Mouse (Mus musculus) bone marrow, adult 2 months (tissue): ENCODE results near the gene Myl4. TPM values are rescaled to one million over a fixed set of nuclear protein-coding genes. Genes with fewer than 3 reads are reported as not detected.

Experiments used
- H3K27ac ChIP-seq: fragments of 200-500 bp; 2 replicates; pipeline ENCODE4 v1.5.1; 2012; ENCODE audit warnings: low read depth, mild to moderate bottlenecking, control low read depth, inconsistent platforms, low read length; ENCODE audit not compliant: control insufficient read depth, poor library complexity, insufficient read depth
- H3K4me1 ChIP-seq: fragments of 200-500 bp; 2 replicates; pipeline ENCODE4 v1.6.1; 2011; ENCODE audit warnings: low read length; ENCODE audit not compliant: control insufficient read depth, insufficient read depth
- H3K4me3 ChIP-seq: fragments of 200-500 bp; replicated peaks from 2 replicates; pipeline ENCODE3; 2011; ENCODE audit warnings: mild to moderate bottlenecking, low read depth, low read length, control low read depth; ENCODE audit not compliant: control insufficient read depth
- CTCF ChIP-seq: fragments of 200-500 bp; IDR thresholded peaks from 2 replicates; pipeline ENCODE4 v1.5.1; 2011; ENCODE audit warnings: low read length, control low read depth; ENCODE audit not compliant: control insufficient read depth, insufficient read depth
- POLR2A ChIP-seq: fragments of 200-500 bp; IDR thresholded peaks from 2 replicates; pipeline ENCODE4 v1.6.1; 2011; ENCODE audit warnings: low read depth, mild to moderate bottlenecking, control low read depth, low read length, borderline replicate concordance; ENCODE audit not compliant: control insufficient read depth
- WGBS: fragments of 180-500 bp; shearing (Covaris S2); methylation state at CpG from one replicate; pipeline ENCODE4 v1.1.7; 2018; 5-methylcytosine and 5-hydroxymethylcytosine counted together
- polyA plus RNA-seq: library from polyadenylated mRNA; stranded (reverse); fragments of >200 nt; gene quantifications from 2 replicates; pipeline ENCODE4 v1.2.4, GENCODE M21; 2011; ENCODE audit warnings: low replicate concordance; ENCODE audit not compliant: missing spikeins, insufficient read depth, insufficient read length

The Myl4 gene
- polyA plus RNA-seq, 1 experiment, result 31.8 TPM

DNA sequence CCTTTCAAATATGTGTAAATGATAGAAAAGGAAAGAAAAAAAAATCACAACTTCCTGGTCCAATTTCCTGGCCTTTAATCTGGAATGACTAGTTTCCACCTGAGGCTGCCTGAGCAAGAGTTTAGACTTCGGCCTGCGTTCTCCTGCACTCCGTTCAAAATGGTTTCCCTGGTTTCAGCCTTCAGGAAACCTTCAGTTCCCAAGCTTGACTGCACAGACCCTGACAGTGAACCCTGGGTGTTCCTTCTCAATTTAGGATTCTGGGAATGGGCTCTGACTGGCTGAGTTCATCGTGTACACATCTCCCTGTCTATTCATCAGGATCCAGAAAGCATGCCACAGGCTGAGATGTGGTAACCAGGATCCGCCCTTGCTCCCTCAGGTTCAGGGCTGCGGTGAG lies 53.7 kb downstream of the Myl4 start:
- Histone ChIP-seq H3K4me1 (no peaks in the 10 kb centered on the region; the same call in 1 of the 2 replicates), H3K27ac (no peak overlapping the region)
- 78% methylated on average over 6 of the region's 6 CpGs for WGBS

GRCm38 (mm10) chr11:104607491-104608245 lies 57.2 kb downstream of the Myl4 start, which contains the start of gene Itgb3:
Gene Itgb3 (plus strand): TSS chr11:104608000.
- Histone ChIP-seq H3K4me1 (peaks cover 7% of the 10 kb centered on the region), H3K4me3 (peak within 1 kb of the TSS; percentile 81), H3K27ac (peak within 1 kb of the TSS; percentile 85)
- WGBS, result under 1% methylated on average over 51 of the region's 51 CpGs
- TF ChIP-seq POLR2A, result peak; percentile 28; the same call in 1 of the 2 replicates
- TF ChIP-seq CTCF, result peak; percentile 42; the same call in 1 of the 2 replicates

More for the DNA sequence above, 53.7 kb downstream of the Myl4 start:
- H3K4me3 ChIP-seq, result no peak overlapping the region
- TF ChIP-seq CTCF (no peak), POLR2A (no peak)

GRCm38 (mm10) chr11:104608249-104608920 lies 57.9 kb downstream of the Myl4 start:
- H3K27ac ChIP-seq, result peak overlapping the region; percentile 85
- peak; percentile 10; the same call in 1 of the 2 replicates for TF ChIP-seq POLR2A
- no peak for TF ChIP-seq CTCF
- WGBS, result 5% methylated on average over 23 of the region's 23 CpGs
- H3K4me1 ChIP-seq, result peaks cover 7% of the 10 kb centered on the region
- peak overlapping the region; percentile 81 for H3K4me3 ChIP-seq

DNA sequence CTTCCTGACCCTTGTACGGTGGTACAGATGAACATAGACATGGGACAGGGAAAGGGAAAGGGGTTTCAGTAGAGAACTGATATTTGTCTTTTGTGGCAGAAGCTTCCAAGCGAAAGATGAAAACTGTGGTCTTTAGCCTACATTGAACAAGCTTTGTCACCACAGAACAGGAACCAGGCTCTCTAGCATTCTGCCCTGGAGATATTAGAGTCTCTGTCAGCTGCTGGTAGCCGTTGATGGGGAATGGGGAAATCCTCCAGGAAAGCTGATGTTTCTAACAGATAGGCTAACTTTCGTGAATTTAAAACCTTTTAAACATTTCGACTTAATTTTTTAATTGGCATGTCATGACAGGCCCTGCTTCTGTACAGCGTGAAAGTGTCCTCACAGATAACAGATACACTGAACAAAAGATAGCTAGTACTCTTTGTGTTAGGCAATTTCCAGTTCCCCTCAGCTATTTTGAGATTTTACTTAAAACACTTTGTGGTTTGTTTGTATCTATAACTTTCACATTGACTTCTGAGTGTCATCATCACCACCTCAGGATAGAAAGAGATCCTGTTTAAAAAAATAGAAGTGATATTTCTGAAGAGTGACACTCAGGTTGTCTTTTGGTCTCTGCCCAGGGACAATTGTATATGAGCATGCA lies 58.7 kb downstream of the Myl4 start:
- no peak overlapping the region for H3K4me3 ChIP-seq
- no peak overlapping the region; the same call in 1 of the 2 replicates for H3K27ac ChIP-seq
- no peak for TF ChIP-seq CTCF
- TF ChIP-seq POLR2A, result no peak
- peaks cover 11% of the 10 kb centered on the region for H3K4me1 ChIP-seq
- 5% methylated on average over 6 of the region's 6 CpGs for WGBS

- Histone ChIP-seq H3K27ac (peak overlapping the region; percentile 36), H3K4me3 (peak overlapping the region; percentile 21), H3K4me1 (peaks cover 11% of the 10 kb centered on the region)
- WGBS, result 29% methylated on average over 4 of the region's 4 CpGs
- TF ChIP-seq POLR2A (no peak), CTCF (no peak)
These were observed 59.3 kb downstream of the Myl4 start for GRCm38 (mm10) chr11:104609733-104610132.

DNA sequence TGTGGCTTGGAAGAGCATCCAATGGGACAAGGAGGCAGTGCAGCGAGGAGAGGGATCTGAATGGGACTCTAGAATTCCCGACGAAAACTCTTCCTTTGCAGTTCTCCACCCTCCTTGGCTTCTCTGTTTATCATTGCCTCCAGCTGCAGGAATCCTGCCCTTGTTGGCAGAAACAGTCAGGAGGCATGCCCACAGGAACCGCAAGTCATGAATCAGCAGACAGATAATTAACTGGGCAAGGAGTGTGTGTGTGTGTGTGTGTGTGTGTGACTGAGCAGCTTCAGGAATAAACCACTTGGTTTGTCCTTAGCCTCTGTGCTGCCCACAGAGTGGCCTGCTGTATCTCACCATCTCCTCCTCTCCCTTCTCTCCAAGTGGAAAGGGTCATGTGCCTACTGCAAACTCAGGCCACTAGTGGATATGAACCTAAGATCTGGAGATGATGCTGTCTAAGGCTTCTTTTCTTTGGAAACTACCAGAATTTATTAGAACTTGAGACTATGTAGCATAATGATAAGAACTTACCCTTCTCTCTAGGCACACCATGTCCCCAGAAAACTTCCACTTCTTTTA lies 61.2 kb downstream of the Myl4 start:
- H3K27ac ChIP-seq, result no peak overlapping the region
- WGBS, result 5% methylated on average over 4 of the region's 4 CpGs
- H3K4me1 ChIP-seq, result peaks cover 13% of the 10 kb centered on the region
- no peak overlapping the region for H3K4me3 ChIP-seq
- TF ChIP-seq POLR2A, result no peak
- no peak for TF ChIP-seq CTCF

GRCm38 (mm10) chr11:104613551-104613950 lies 63.1 kb downstream of the Myl4 start:
- no peak for TF ChIP-seq POLR2A
- TF ChIP-seq CTCF, result no peak
- no peak overlapping the region for H3K4me3 ChIP-seq
- peaks cover 13% of the 10 kb centered on the region for H3K4me1 ChIP-seq
- WGBS, result 37% methylated on average over 10 of the region's 10 CpGs
- no peak overlapping the region for H3K27ac ChIP-seq
